Mouse (Mus musculus) forebrain, postnatal 0 days (tissue): ENCODE data around the gene Fnip2. TPM values are rescaled to one million over a fixed set of nuclear protein-coding genes. Genes with fewer than 3 reads are reported as not detected.
A peak's percentile ranks its signal among the peaks of the same experiment; 100 is the strongest.

Experiments used
- ATAC-seq: fragments of 200-750 bp; cut with Nextera tagmentation; 2 replicates; pipeline ENCODE4 v1.8.0; 2017; ENCODE audit warnings: mild to moderate bottlenecking, moderate library complexity
- DNase-seq: peaks from one replicate; pipeline ENCODE4 v3.0.0-alpha.2; 2015
- H3K27ac ChIP-seq: fragments of 300-500 bp; sonication (generic); 2 replicates; pipeline ENCODE4 v1.5.1; 2014; ENCODE audit warnings: low read depth, mild to moderate bottlenecking, antibody characterized with exemption, low read length, moderate library complexity, mixed read lengths
- H3K27me3 ChIP-seq: fragments of 300-500 bp; sonication (generic); 2 replicates; pipeline ENCODE4 v1.6.1; 2014; ENCODE audit warnings: mild to moderate bottlenecking, low read length, mixed read lengths; ENCODE audit not compliant: insufficient read depth
- H3K36me3 ChIP-seq: fragments of 300-500 bp; sonication (generic); 2 replicates; pipeline ENCODE4 v1.6.1; 2014; ENCODE audit warnings: mild to moderate bottlenecking, moderate library complexity; ENCODE audit not compliant: insufficient read depth
- H3K4me1 ChIP-seq: fragments of 300-500 bp; sonication (generic); 2 replicates; pipeline ENCODE4 v1.6.1; 2014; ENCODE audit warnings: antibody characterized with exemption; ENCODE audit not compliant: insufficient read depth
- H3K4me2 ChIP-seq: fragments of 300-500 bp; sonication (generic); 2 replicates; pipeline ENCODE4 v1.6.1; 2014; ENCODE audit warnings: low read depth, mild to moderate bottlenecking, moderate library complexity
- H3K4me3 ChIP-seq: fragments of 300-500 bp; sonication (generic); 2 replicates; pipeline ENCODE4 v1.5.1; 2014; ENCODE audit warnings: low read depth, low read length, mixed read lengths
- H3K9ac ChIP-seq: fragments of 300-500 bp; sonication (generic); 2 replicates; pipeline ENCODE4 v1.6.1; 2014; ENCODE audit warnings: mild to moderate bottlenecking
- H3K9me3 ChIP-seq: fragments of 300-500 bp; sonication (generic); 2 replicates; pipeline ENCODE4 v1.6.1; 2016; ENCODE audit warnings: low read length
- CTCF ChIP-seq: sonication (generic); IDR thresholded peaks from 2 replicates; pipeline ENCODE4 v1.5.1; 2016; ENCODE audit warnings: antibody characterized with exemption, control low read depth, low read depth
- WGBS: fragments of 180-500 bp; shearing (Covaris S2); extraction: QIAGEN DNeasy Blood & Tissue Kit; methylation state at CpG from one replicate; pipeline ENCODE4 v1.1.7; 2014; 5-methylcytosine and 5-hydroxymethylcytosine counted together
- polyA plus RNA-seq: library from polyadenylated mRNA; unstranded; fragments of >200 nt; fragmentation: Nextera tagmentation; extraction: Ambion mirVana; gene quantifications from 2 replicates; pipeline ENCODE4 v1.2.1, GENCODE M21; 2015
- total RNA-seq: library from RNA; depleted of rRNA; stranded (reverse); fragments of >200 nt; gene quantifications from 2 replicates; pipeline ENCODE4 v1.2.3, GENCODE M21; 2014; rRNA removed

Fnip2 gene
- total and polyA plus RNA-seq, 2 experiments from 2014 or later: 5.1 to 37.7 TPM

DNA sequence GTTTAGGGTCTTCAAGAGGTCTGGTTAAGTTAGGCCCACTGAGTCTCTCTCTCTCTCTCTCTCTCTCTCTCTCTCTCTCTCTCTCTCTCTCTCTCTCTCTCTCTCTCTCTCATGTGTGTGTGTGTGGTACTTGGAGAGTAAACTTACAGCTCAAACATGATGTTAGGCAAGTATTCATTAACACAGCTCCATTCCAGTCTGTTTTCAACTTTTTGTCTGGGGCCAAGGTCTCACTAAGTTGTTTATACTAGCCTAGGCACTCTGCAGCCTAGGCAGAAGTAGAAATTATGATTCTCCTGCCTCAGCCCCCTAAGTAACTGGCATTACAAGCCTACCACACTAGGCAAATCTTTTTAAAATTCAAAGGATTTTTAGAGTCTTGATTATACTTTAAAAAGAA, 151.7 kb downstream of the Fnip2 start:
- no peak overlapping the region for H3K27ac ChIP-seq
- no peaks in the 10 kb centered on the region for H3K9me3 ChIP-seq
- no peak overlapping the region for H3K4me3 ChIP-seq
- ATAC-seq (no peak), DNase-seq (no peak)
- TF ChIP-seq CTCF: no peak
- H3K4me1 ChIP-seq: 0 out of 2 replicates have a peak, but pooled peaks cover 4% of the 10 kb centered on the region
- no peaks in the 10 kb centered on the region for H3K27me3 ChIP-seq
- H3K9ac ChIP-seq: no peak overlapping the region
- no peak overlapping the region for H3K4me2 ChIP-seq
- no peaks in the 10 kb centered on the region for H3K36me3 ChIP-seq

GRCm38 (mm10) chr3:79415081-79415480, 152.5 kb downstream of the Fnip2 start:
- Histone ChIP-seq H3K4me3 (no peak overlapping the region), H3K36me3 (no peaks in the 10 kb centered on the region), H3K4me1 (0 out of 2 replicates have a peak, but pooled peaks cover 4% of the 10 kb centered on the region), H3K4me2 (no peak overlapping the region), H3K27me3 (no peaks in the 10 kb centered on the region), H3K9me3 (no peaks in the 10 kb centered on the region), H3K27ac (no peak overlapping the region), H3K9ac (no peak overlapping the region)
- 80% methylated on average over 5 of the region's 5 CpGs for WGBS
- ATAC-seq: no peak
- no peak for DNase-seq
- TF ChIP-seq CTCF: no peak

GRCm38 (mm10) chr3:79413492-79413891, 154.1 kb downstream of the Fnip2 start:
- WGBS: 92% methylated on average over 1 of the region's 1 CpGs
- no peak for TF ChIP-seq CTCF
- Histone ChIP-seq H3K9me3 (no peaks in the 10 kb centered on the region), H3K27me3 (no peaks in the 10 kb centered on the region), H3K4me3 (no peak overlapping the region), H3K4me2 (no peak overlapping the region), H3K9ac (no peak overlapping the region), H3K36me3 (no peaks in the 10 kb centered on the region), H3K4me1 (0 out of 2 replicates have a peak, but pooled peaks cover 4% of the 10 kb centered on the region), H3K27ac (no peak overlapping the region)
- ATAC-seq (no peak), DNase-seq (no peak)

DNA sequence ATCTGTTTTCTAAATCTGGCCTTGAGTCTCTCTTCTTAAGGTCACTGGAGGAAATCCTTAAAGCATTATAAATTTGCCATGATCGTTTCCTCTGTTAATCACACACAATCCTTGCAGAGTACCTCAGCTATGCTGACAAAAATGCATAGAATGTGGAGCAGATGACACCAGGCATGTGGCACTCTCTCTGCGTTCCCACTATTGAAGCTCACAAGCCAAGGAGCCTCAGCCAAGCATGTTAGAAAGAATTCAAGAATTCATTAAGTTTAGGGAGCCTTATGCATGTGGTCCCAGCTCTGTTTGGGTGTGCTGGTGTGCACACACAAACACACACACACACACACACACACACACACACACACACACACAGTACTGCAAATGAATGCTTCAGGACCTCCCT, 155.9 kb downstream of the Fnip2 start:
- Histone ChIP-seq H3K9me3 (no peaks in the 10 kb centered on the region), H3K4me1 (no peaks in the 10 kb centered on the region), H3K27ac (no peak overlapping the region), H3K4me2 (no peak overlapping the region), H3K9ac (no peak overlapping the region), H3K27me3 (no peaks in the 10 kb centered on the region), H3K36me3 (no peaks in the 10 kb centered on the region), H3K4me3 (no peak overlapping the region)
- TF ChIP-seq CTCF: no peak
- DNase-seq (peak; percentile 45), ATAC-seq (peak; percentile 56)
- 47% methylated on average over 2 of the region's 2 CpGs for WGBS

GRCm38 (mm10) chr3:79410629-79410995, 157.0 kb downstream of the Fnip2 start:
- H3K4me1 ChIP-seq: no peaks in the 10 kb centered on the region
- H3K9ac ChIP-seq: no peak overlapping the region
- 38% methylated on average over 5 of the region's 5 CpGs for WGBS
- H3K36me3 ChIP-seq: no peaks in the 10 kb centered on the region
- no peak overlapping the region for H3K27ac ChIP-seq
- no peaks in the 10 kb centered on the region for H3K27me3 ChIP-seq
- no peak overlapping the region for H3K4me2 ChIP-seq
- no peak for TF ChIP-seq CTCF
- ATAC-seq (no peak), DNase-seq (no peak)
- no peak overlapping the region for H3K4me3 ChIP-seq
- no peaks in the 10 kb centered on the region for H3K9me3 ChIP-seq

DNA sequence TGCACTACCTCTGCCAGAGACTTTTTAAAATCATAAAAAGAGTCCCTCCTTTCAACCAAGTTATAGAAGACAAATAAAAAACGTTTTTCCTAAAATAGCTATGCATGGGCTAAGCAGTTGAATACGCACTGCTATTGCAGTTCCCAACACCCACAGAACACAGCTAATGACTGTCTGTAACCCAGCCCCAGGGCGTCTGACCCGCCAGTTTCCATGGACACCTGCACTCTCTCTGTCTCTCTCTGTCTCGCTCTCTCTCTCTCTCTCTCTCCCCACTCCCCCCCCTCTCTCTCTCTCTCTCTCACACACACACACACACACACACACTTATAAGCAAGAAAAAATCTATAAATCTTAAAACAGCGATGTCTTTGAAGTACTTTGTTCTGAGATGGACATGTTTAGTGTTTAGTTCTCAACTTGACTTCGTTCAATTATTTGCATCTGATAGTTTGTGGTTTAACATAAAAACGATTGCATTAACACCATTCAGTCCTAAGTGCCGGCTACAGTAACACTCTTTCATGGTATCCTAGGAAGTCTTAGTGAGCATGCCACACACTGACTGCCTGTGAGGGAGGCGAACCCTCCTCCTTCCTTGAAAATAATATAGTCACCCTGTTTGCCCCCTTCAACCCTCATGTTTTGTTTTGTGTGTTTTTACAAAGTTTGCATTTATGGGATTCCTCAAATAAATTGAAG, 157.5 kb downstream of the Fnip2 start:
- Histone ChIP-seq H3K27ac (no peak overlapping the region), H3K9me3 (no peaks in the 10 kb centered on the region), H3K9ac (no peak overlapping the region), H3K27me3 (no peaks in the 10 kb centered on the region), H3K4me1 (no peaks in the 10 kb centered on the region), H3K4me3 (no peak overlapping the region), H3K4me2 (no peak overlapping the region), H3K36me3 (no peaks in the 10 kb centered on the region)
- DNase-seq (no peak), ATAC-seq (peak; percentile 74)
- WGBS: 13% methylated on average over 10 of the region's 10 CpGs
- TF ChIP-seq CTCF: no peak

- no peak for ATAC-seq
- no peak for DNase-seq
- Histone ChIP-seq H3K27ac (no peak overlapping the region), H3K4me3 (no peak overlapping the region), H3K9me3 (no peaks in the 10 kb centered on the region), H3K36me3 (no peaks in the 10 kb centered on the region), H3K4me2 (no peak overlapping the region), H3K9ac (no peak overlapping the region), H3K27me3 (no peaks in the 10 kb centered on the region), H3K4me1 (no peaks in the 10 kb centered on the region)
- 67% methylated on average over 4 of the region's 4 CpGs for WGBS
- no peak for TF ChIP-seq CTCF
Observed at GRCm38 (mm10) chr3:79408546-79408945, 159.1 kb downstream of the Fnip2 start.

Other genes starting within 250 kb of the Fnip2 start
- gene Gm17359, start 231.1 kb downstream of the Fnip2 start, total RNA-seq: not detected in 2 replicates
- gene Gm17359, start 231.1 kb downstream of the Fnip2 start, polyA plus RNA-seq: not detected in 2 replicates
- 90.5 and 106 TPM in 2 replicates for gene Ppid, start 23.5 kb upstream of the Fnip2 start, total RNA-seq
- 132 and 135 TPM in 2 replicates for gene Ppid, start 23.5 kb upstream of the Fnip2 start, polyA plus RNA-seq
- 4.1 and 4.2 TPM in 2 replicates for gene 4930579G24Rik, start 61.3 kb upstream of the Fnip2 start, total RNA-seq
- gene 4930579G24Rik, start 61.3 kb upstream of the Fnip2 start, polyA plus RNA-seq: 3.9 and 4.5 TPM in 2 replicates
- gene Etfdh, start 61.7 kb upstream of the Fnip2 start, total RNA-seq: 28.5 and 29.5 TPM in 2 replicates
- gene Etfdh, start 61.7 kb upstream of the Fnip2 start, polyA plus RNA-seq: 36.4 and 38.9 TPM in 2 replicates
- 1.8 and 3.5 TPM in 2 replicates for gene Rxfp1, start 170.1 kb upstream of the Fnip2 start, total RNA-seq
- gene Rxfp1, start 170.1 kb upstream of the Fnip2 start, polyA plus RNA-seq: 0.44 and 0.58 TPM in 2 replicates